Mouse (Mus musculus): ENCODE measurements around the gene Arhgap31. TPM values are rescaled to one million over a fixed set of nuclear protein-coding genes. Genes with fewer than 3 reads are reported as not detected.
A peak's percentile ranks its signal among the peaks of the same experiment; 100 is the strongest.
"Not testable (repeated sequence)": the region's sequence is repeated elsewhere in the genome, so short reads cannot be mapped to it uniquely, and the experiment has no call there.

Arhgap31 gene
- polyA plus RNA-seq, 1 experiment: 0.58 TPM

DNA sequence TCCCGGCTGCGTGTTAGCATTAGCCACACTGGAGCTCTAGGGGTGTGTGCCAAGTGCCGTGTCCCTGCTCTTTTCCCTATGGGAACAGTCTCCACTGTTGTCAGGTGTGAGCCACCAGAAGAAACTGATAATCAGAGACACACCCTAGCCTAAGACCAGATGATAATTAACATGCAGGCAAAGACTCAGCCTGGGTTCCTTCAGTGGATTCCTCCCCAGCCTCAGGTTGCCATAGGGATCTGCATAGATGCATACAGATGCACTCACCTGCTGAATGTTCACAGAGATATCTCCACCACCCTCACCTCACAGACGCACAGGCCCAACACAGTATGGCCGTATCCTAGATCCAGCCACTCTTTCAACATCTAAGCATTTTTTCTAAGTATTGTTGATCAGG is 22.6 kb downstream of the Arhgap31 start:
- TF ChIP-seq GATA1 (IDR thresholded peaks at IDR 0.05; ENCODE audit: borderline replicate concordance, low read length): no peak
- TF ChIP-seq FLI1 (IDR thresholded peaks at IDR 0.05; ENCODE audit: low read length): no peak
- Histone ChIP-seq H3K9me3 (no peaks in the 10 kb centered on the region), H3K27me3 (replicated peaks) (peaks cover 6% of the 10 kb centered on the region), H3K36me3 (replicated peaks; ENCODE audit: low read length) (no peaks in the 10 kb centered on the region), H3K4me1 (no peaks in the 10 kb centered on the region), H3K4me3 (replicated peaks) (no peak overlapping the region)

DNA sequence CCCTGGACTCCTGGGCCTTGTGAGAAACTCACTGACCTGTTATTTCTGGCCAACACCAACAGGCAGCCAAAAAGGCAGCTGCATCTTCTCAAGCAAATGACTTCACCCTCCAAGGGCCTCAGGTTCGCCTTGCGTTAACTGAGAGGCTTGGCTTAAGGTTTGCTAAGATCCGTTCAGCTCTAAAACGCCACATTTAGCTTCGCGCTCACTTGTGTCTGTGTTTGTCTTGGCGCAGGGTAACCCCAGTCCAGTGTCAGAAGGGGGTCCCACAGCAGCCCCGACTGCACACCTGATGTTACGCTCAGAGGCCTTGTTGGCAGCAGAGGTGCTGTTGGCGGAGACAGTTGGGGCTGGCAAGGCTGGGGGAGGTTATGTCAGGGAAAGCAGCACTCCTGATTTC is 23.3 kb downstream of the Arhgap31 start:
- H3K4me3 ChIP-seq (replicated peaks): no peak overlapping the region
- no peaks in the 10 kb centered on the region for H3K36me3 ChIP-seq (replicated peaks; ENCODE audit: low read length)
- TF ChIP-seq FLI1 (IDR thresholded peaks at IDR 0.05; ENCODE audit: low read length): no peak
- TF ChIP-seq GATA1 (IDR thresholded peaks at IDR 0.05; ENCODE audit: borderline replicate concordance, low read length): no peak
- H3K4me1 ChIP-seq: no peaks in the 10 kb centered on the region
- H3K27me3 ChIP-seq (replicated peaks): peaks cover 6% of the 10 kb centered on the region
- H3K9me3 ChIP-seq: 0 out of 2 replicates have a peak, but pooled peaks cover under 1% of the 10 kb centered on the region

DNA sequence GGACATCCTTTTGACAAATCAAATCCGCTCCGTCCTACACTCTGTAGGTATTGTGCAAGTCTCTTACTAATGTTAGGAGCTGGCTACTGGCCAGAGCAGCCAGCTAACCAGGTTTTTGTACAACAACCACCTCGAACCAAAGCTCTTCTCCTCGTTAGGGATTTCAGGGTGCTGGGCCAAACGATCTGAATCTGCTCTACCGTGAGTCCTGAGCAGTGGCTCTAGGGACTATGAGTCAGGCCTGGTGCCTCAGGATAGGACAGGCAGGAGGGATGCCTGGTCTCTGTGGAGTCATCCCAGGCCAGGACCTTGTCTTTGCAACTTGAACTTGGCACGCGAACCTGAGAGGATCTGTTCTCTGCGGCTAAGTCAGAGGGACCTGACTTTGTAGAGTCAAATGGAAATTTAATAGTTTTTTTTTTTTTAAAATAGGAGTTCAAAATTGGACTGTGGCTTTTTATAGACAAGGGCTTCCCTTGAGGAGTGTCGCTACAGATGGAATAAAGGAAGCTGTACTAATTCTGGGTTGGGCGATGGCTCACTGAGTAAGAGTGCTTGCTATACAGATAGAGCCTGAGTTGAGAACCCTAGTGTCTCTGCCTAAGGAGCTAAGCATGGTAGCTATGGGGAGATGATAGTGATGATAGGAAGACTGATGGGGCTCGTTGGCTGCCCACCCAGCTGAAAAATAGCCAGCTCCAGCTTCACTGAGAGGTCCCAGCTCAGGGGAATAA is 24.4 kb downstream of the Arhgap31 start:
- peaks cover 5% of the 10 kb centered on the region; the same call in 1 of the 2 replicates for H3K9me3 ChIP-seq
- peaks cover 6% of the 10 kb centered on the region for H3K27me3 ChIP-seq (replicated peaks)
- no peaks in the 10 kb centered on the region for H3K4me1 ChIP-seq
- TF ChIP-seq FLI1 (IDR thresholded peaks at IDR 0.05; ENCODE audit: low read length): no peak
- TF ChIP-seq GATA1 (IDR thresholded peaks at IDR 0.05; ENCODE audit: borderline replicate concordance, low read length): no peak
- no peak overlapping the region for H3K4me3 ChIP-seq (replicated peaks)
- no peaks in the 10 kb centered on the region for H3K36me3 ChIP-seq (replicated peaks; ENCODE audit: low read length)

DNA sequence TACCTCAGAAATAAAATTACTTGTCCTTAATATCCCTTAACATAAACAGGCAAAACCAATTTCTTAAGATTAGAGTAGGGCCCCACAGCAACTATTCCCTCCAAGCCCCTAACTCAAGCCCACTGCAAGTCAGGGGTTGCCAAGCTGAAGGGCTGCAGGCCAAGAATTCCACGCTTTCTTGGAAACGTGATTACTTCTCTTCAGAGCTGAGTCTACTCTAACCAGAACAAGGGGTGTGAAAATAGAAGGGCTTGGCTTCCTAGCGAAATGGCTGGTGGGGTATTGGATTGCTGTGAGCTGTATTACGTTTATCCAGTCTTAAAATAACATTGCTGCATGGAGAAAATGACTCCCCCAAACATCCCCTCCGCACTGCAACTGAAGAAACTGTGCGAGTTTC is 25.4 kb downstream of the Arhgap31 start:
- TF ChIP-seq GATA1 (IDR thresholded peaks at IDR 0.05; ENCODE audit: borderline replicate concordance, low read length) (no peak), FLI1 (IDR thresholded peaks at IDR 0.05; ENCODE audit: low read length) (no peak)
- Histone ChIP-seq H3K27me3 (replicated peaks) (peaks cover 6% of the 10 kb centered on the region), H3K36me3 (replicated peaks; ENCODE audit: low read length) (no peaks in the 10 kb centered on the region), H3K4me1 (no peaks in the 10 kb centered on the region), H3K9me3 (peaks cover 5% of the 10 kb centered on the region; the same call in 1 of the 2 replicates), H3K4me3 (replicated peaks) (no peak overlapping the region)

DNA sequence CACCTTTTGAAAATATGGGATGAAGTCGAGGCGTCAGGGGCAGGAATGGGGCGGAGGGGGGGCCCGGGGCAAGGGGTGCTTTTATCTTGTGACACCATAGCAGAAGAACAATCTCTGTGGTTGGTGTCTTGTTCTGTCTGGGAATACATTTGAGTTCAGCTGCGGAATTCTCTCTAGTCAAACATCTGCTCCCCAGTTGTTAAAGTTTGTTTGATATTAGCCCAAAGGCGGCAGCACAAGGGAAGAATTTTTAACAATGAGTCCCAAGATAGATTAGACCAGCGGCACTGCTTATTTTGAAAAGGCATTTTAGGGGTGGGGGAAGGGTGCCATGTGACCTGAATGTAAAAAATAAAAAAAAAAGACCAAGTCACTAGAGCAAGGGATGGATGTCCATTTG is 30.0 kb downstream of the Arhgap31 start:
- Histone ChIP-seq H3K9me3 (peaks cover 5% of the 10 kb centered on the region; the same call in 1 of the 2 replicates), H3K27me3 (replicated peaks) (peaks cover 5% of the 10 kb centered on the region), H3K36me3 (replicated peaks; ENCODE audit: low read length) (no peaks in the 10 kb centered on the region), H3K4me3 (replicated peaks) (no peak overlapping the region), H3K4me1 (peaks cover 7% of the 10 kb centered on the region; the same call in 1 of the 2 replicates)
- no peak for TF ChIP-seq FLI1 (IDR thresholded peaks at IDR 0.05; ENCODE audit: low read length)
- no peak for TF ChIP-seq GATA1 (IDR thresholded peaks at IDR 0.05; ENCODE audit: borderline replicate concordance, low read length)

DNA sequence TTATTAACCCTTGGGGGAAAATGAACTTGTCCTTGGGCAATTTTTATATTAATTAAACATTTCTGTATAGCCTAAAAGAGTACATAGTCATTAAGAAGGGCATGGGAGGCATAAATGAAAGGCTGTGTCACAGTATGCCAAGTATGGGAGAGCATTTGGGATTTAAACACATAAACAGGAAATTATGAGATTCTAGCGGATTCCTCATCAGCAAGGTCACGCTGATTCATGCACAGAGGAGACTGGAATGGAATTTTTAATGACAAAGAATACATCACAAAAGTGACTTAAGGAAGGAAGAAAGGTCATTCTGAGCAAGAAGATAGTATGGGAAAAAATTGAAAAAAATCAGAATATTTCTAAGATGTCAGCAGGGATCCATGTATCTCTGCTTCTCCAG is 31.8 kb downstream of the Arhgap31 start:
- H3K27me3 ChIP-seq (replicated peaks): peaks cover 7% of the 10 kb centered on the region
- H3K36me3 ChIP-seq (replicated peaks; ENCODE audit: low read length): no peaks in the 10 kb centered on the region
- peaks cover 7% of the 10 kb centered on the region; the same call in 1 of the 2 replicates for H3K4me1 ChIP-seq
- no peak overlapping the region for H3K4me3 ChIP-seq (replicated peaks)
- TF ChIP-seq GATA1 (IDR thresholded peaks at IDR 0.05; ENCODE audit: borderline replicate concordance, low read length) (no peak), FLI1 (IDR thresholded peaks at IDR 0.05; ENCODE audit: low read length) (no peak)
- peaks cover 5% of the 10 kb centered on the region; the same call in 1 of the 2 replicates for H3K9me3 ChIP-seq

DNA sequence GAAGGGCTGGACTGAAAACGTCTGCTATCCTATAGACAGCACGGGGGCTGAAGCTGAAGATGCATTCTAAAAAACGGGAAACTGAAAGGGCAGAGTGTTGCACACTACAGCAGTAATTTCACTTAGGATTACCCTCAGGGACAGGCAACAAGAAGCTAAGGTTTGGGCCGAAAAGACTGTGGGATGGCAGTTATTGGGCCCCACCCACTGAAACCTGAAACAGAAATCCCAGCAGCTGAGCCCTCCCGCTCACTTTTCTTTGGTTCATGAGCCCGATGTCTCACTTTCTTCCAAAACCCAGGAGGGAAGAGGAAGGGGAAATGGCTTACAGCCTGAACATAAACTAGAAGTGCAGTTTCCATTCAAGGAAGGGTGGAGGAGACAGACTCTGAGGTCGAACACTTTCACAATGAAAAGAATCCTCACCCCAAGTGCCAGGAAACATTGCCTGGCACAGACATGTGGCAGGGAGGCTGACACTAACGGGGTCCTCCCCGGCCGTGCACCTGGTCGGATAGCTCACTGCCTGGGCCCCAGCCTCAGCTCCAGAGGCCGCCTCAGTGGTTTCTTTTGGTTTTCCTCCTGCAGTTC is 33.5 kb downstream of the Arhgap31 start:
- TF ChIP-seq GATA1 (IDR thresholded peaks at IDR 0.05; ENCODE audit: borderline replicate concordance, low read length) (no peak), FLI1 (IDR thresholded peaks at IDR 0.05; ENCODE audit: low read length) (no peak)
- H3K4me3 ChIP-seq (replicated peaks): peak overlapping the region; percentile 78
- peaks cover 7% of the 10 kb centered on the region for H3K27me3 ChIP-seq (replicated peaks)
- peaks cover 7% of the 10 kb centered on the region; the same call in 1 of the 2 replicates for H3K4me1 ChIP-seq
- peaks cover 1% of the 10 kb centered on the region; the same call in 1 of the 2 replicates for H3K9me3 ChIP-seq
- H3K36me3 ChIP-seq (replicated peaks; ENCODE audit: low read length): no peaks in the 10 kb centered on the region

GRCm38 (mm10) chr16:38678853-38679252 is 34.2 kb downstream of the Arhgap31 start:
- peaks cover 7% of the 10 kb centered on the region; the same call in 1 of the 2 replicates for H3K4me1 ChIP-seq
- no peaks in the 10 kb centered on the region for H3K9me3 ChIP-seq
- no peaks in the 10 kb centered on the region for H3K36me3 ChIP-seq (replicated peaks; ENCODE audit: low read length)
- H3K4me3 ChIP-seq (replicated peaks): peak overlapping the region; percentile 28
- H3K27me3 ChIP-seq (replicated peaks): peaks cover 7% of the 10 kb centered on the region
- TF ChIP-seq FLI1 (IDR thresholded peaks at IDR 0.05; ENCODE audit: low read length) (no peak), GATA1 (IDR thresholded peaks at IDR 0.05; ENCODE audit: borderline replicate concordance, low read length) (no peak)

GRCm38 (mm10) chr16:38677941-38678340 is 35.1 kb downstream of the Arhgap31 start:
- not testable (repeated sequence) for H3K4me3 ChIP-seq (replicated peaks); H3K9me3 ChIP-seq; H3K4me1 ChIP-seq; H3K36me3 ChIP-seq (replicated peaks; ENCODE audit: low read length); H3K27me3 ChIP-seq (replicated peaks)

GRCm38 (mm10) chr16:38677171-38677570 is 35.9 kb downstream of the Arhgap31 start:
- Histone ChIP-seq H3K4me3 (replicated peaks) (no peak overlapping the region), H3K9me3 (no peaks in the 10 kb centered on the region), H3K27me3 (replicated peaks) (peaks cover 7% of the 10 kb centered on the region), H3K36me3 (replicated peaks; ENCODE audit: low read length) (no peaks in the 10 kb centered on the region), H3K4me1 (peaks cover 7% of the 10 kb centered on the region; the same call in 1 of the 2 replicates)
- TF ChIP-seq GATA1 (IDR thresholded peaks at IDR 0.05; ENCODE audit: borderline replicate concordance, low read length): no peak
- no peak for TF ChIP-seq FLI1 (IDR thresholded peaks at IDR 0.05; ENCODE audit: low read length)

All from megakaryocyte, embryonic 14.5 days (primary cell).